Mouse (Mus musculus) A20 (cell line): ENCODE measurements around the gene Ddah1.
"Not testable (repeated sequence)": the region's sequence is repeated elsewhere in the genome, so short reads cannot be mapped to it uniquely, and the experiment has no call there.

Source experiments
- DNase-seq: peaks from one replicate; pipeline ENCODE4 v3.0.0-alpha.2; 2011; ENCODE audit warnings: low read depth, low spot score

Gene Ddah1

GRCm38 (mm10) chr3:145913263-145913662, 154.8 kb downstream of the Ddah1 start:
- DNase-seq, result no peak

GRCm38 (mm10) chr3:145913942-145914341, 155.5 kb downstream of the Ddah1 start:
- not testable (repeated sequence) for DNase-seq

GRCm38 (mm10) chr3:145916374-145916773, 157.9 kb downstream of the Ddah1 start:
- no peak for DNase-seq

GRCm38 (mm10) chr3:145916826-145917225, 158.4 kb downstream of the Ddah1 start:
- DNase-seq, result no peak

- DNase-seq, result peak; percentile 62
Observed at GRCm38 (mm10) chr3:145922019-145922854, 163.8 kb downstream of the Ddah1 start, which contains the start of gene Bcl10. Gene Bcl10, plus strand, starts transcription at chr3:145922804.

GRCm38 (mm10) chr3:145922971-145923370, 164.5 kb downstream of the Ddah1 start:
- peak; percentile 54 for DNase-seq

GRCm38 (mm10) chr3:145923874-145924577, 165.6 kb downstream of the Ddah1 start:
- DNase-seq, result peak; percentile 100

- peak; percentile 82 for DNase-seq
Observed at GRCm38 (mm10) chr3:145924649-145925337, 166.3 kb downstream of the Ddah1 start.

GRCm38 (mm10) chr3:145925506-145925905, 167.0 kb downstream of the Ddah1 start:
- no peak for DNase-seq

- peak; percentile 29 for DNase-seq
Observed at GRCm38 (mm10) chr3:145929525-145930400, 171.3 kb downstream of the Ddah1 start.

- no peak for DNase-seq
Observed at GRCm38 (mm10) chr3:145933845-145934244, 175.4 kb downstream of the Ddah1 start.

GRCm38 (mm10) chr3:145937505-145938404, 179.3 kb downstream of the Ddah1 start, which contains the start of gene 2410004B18Rik:
Gene 2410004B18Rik, plus strand, starts transcription at chr3:145938014.
- DNase-seq, result peak; percentile 92

- peak; percentile 59 for DNase-seq
Observed at GRCm38 (mm10) chr3:145938405-145939349, 180.2 kb downstream of the Ddah1 start.

- peak; percentile 42 for DNase-seq
Observed at GRCm38 (mm10) chr3:145939402-145939801, 180.9 kb downstream of the Ddah1 start.

- DNase-seq, result peak; percentile 56
Observed at GRCm38 (mm10) chr3:145939971-145940370, 181.5 kb downstream of the Ddah1 start.

- DNase-seq, result peak; percentile 89
Observed at GRCm38 (mm10) chr3:145941971-145942370, 183.5 kb downstream of the Ddah1 start.
